Mouse (Mus musculus) CH12.LX (cell line): ENCODE results near the gene Casp7. TPM values are rescaled to one million over a fixed set of nuclear protein-coding genes. Genes with fewer than 3 reads are reported as not detected.

Source experiments
- DNase-seq: peaks from one replicate; pipeline ENCODE4 v3.0.0-alpha.2; 2013; ENCODE audit errors: extremely low read depth
- H3K27ac ChIP-seq: 2 replicates; pipeline ENCODE4 v1.5.1; 2012; ENCODE audit warnings: low read depth, mild to moderate bottlenecking, control low read depth, moderate library complexity; ENCODE audit not compliant: insufficient read depth
- H3K27me3 ChIP-seq: replicated peaks from 2 replicates; pipeline ENCODE3; 2012; ENCODE audit warnings: inconsistent platforms
- H3K36me3 ChIP-seq, 2 experiments: replicated peaks in 1 of 2; 2 replicates each; pipeline versions ENCODE3 to v1.6.1; 2012; ENCODE audit warnings: inconsistent platforms in 1 of 2, low read length in 1 of 2, mild to moderate bottlenecking in 1 of 2, mixed read lengths in 1 of 2, moderate library complexity in 1 of 2; ENCODE audit not compliant: control insufficient read depth in 1 of 2, insufficient read depth in 1 of 2
- H3K4me1 ChIP-seq, 2 experiments: 2 replicates each; pipeline ENCODE4 v1.6.1; 2012; ENCODE audit warnings: inconsistent platforms in 1 of 2, moderate library complexity in 1 of 2; ENCODE audit not compliant: insufficient read depth in 2 of 2, control insufficient read depth in 1 of 2
- H3K4me2 ChIP-seq: 2 replicates; pipeline ENCODE4 v1.6.1; 2012; ENCODE audit warnings: low read depth, mild to moderate bottlenecking, control low read depth; ENCODE audit not compliant: poor library complexity, insufficient read depth, severe bottlenecking
- H3K4me3 ChIP-seq, 3 experiments: fragments of 150-350 bp in 1 of 3; sonication (generic) in 1 of 3; replicated peaks in 1 of 3; 2 replicates each; pipeline versions ENCODE3 to v1.5.1; 2011 to 2012; ENCODE audit warnings: low read depth in 2 of 3, low read length in 2 of 3, mild to moderate bottlenecking in 2 of 3, moderate library complexity in 2 of 3, control low read depth in 1 of 3, improper control_type of control experiment in 1 of 3, inconsistent platforms in 1 of 3, mixed read lengths in 1 of 3; ENCODE audit not compliant: poor library complexity in 1 of 3
- H3K79me2 ChIP-seq: replicated peaks from 2 replicates; pipeline ENCODE4 v1.6.1; 2012; ENCODE audit warnings: mild to moderate bottlenecking, moderate library complexity; ENCODE audit not compliant: control insufficient read depth, poor library complexity, insufficient read depth, severe bottlenecking; ENCODE audit errors: extremely low read depth
- H3K9ac ChIP-seq: 2 replicates; pipeline ENCODE4 v1.6.1; 2012; ENCODE audit warnings: low read depth, mild to moderate bottlenecking, control low read depth, moderate library complexity; ENCODE audit not compliant: insufficient read depth
- H3K9me3 ChIP-seq: replicated peaks from 2 replicates; pipeline ENCODE3; 2012; ENCODE audit warnings: low read length, inconsistent platforms, mixed read lengths
- BHLHE40 ChIP-seq: IDR thresholded peaks from 2 replicates; pipeline ENCODE4 v1.6.1; 2011; ENCODE audit warnings: mild to moderate bottlenecking, low read depth, low read length, improper control_type of control experiment
- CHD1 ChIP-seq: IDR thresholded peaks from 2 replicates; pipeline ENCODE4 v1.6.1; 2012; ENCODE audit warnings: low read depth, low read length, improper control_type of control experiment, inconsistent platforms
- ELF1 ChIP-seq: IDR thresholded peaks from 2 replicates; pipeline ENCODE4 v1.6.1; 2014; ENCODE audit warnings: low read depth, mild to moderate bottlenecking, inconsistent platforms, low read length, improper control_type of control experiment
- ETS1 ChIP-seq: conservative IDR thresholded peaks from 2 replicates; pipeline ENCODE4 v1.6.1; 2012; ENCODE audit warnings: low read depth, mild to moderate bottlenecking, inconsistent platforms, low read length, improper control_type of control experiment, moderate library complexity
- GABPA ChIP-seq: IDR thresholded peaks from 2 replicates; pipeline ENCODE4 v1.6.1; 2012; ENCODE audit warnings: low read depth, low read length, improper control_type of control experiment, inconsistent platforms; ENCODE audit not compliant: insufficient replicate concordance
- HCFC1 ChIP-seq: IDR thresholded peaks from 2 replicates; pipeline ENCODE4 v1.6.1; 2012; ENCODE audit warnings: low read depth, mild to moderate bottlenecking, inconsistent platforms, low read length, improper control_type of control experiment
- IRF4 ChIP-seq: IDR thresholded peaks from 2 replicates; pipeline ENCODE4 v1.6.1; 2014; ENCODE audit warnings: low read depth, mild to moderate bottlenecking, inconsistent platforms, low read length, improper control_type of control experiment
- MAX ChIP-seq: IDR thresholded peaks from 2 replicates; pipeline ENCODE4 v1.6.1; 2011; ENCODE audit warnings: low read length, improper control_type of control experiment
- MXI1 ChIP-seq: IDR thresholded peaks from 2 replicates; pipeline ENCODE4 v1.6.1; 2011; ENCODE audit warnings: mild to moderate bottlenecking, low read depth, low read length, improper control_type of control experiment
- MYC ChIP-seq: IDR thresholded peaks from 2 replicates; pipeline ENCODE4 v1.6.1; 2011; ENCODE audit warnings: low read depth, mild to moderate bottlenecking, improper control_type of control experiment, low read length
- NELFE ChIP-seq: IDR thresholded peaks from 2 replicates; pipeline ENCODE4 v1.6.1; 2011; ENCODE audit warnings: low read depth, low read length, improper control_type of control experiment
- PAX5 ChIP-seq: IDR thresholded peaks from 2 replicates; pipeline ENCODE4 v1.6.1; 2012; ENCODE audit warnings: low read length, inconsistent platforms, mixed read lengths
- POLR2A ChIP-seq: IDR thresholded peaks from 2 replicates; pipeline ENCODE4 v1.6.1; 2011; ENCODE audit warnings: low read depth, mild to moderate bottlenecking, improper control_type of control experiment, low read length
- POLR2AphosphoS2 ChIP-seq: IDR thresholded peaks from 2 replicates; pipeline ENCODE4 v1.6.1; 2011; ENCODE audit warnings: low read depth, low read length, improper control_type of control experiment
- RAD21 ChIP-seq: IDR thresholded peaks from 2 replicates; pipeline ENCODE4 v1.6.1; 2011; ENCODE audit warnings: low read depth, mild to moderate bottlenecking, low read length, improper control_type of control experiment, moderate library complexity
- RCOR1 ChIP-seq: conservative IDR thresholded peaks from 2 replicates; pipeline ENCODE4 v1.6.1; 2012; ENCODE audit warnings: low read depth, mild to moderate bottlenecking, inconsistent platforms, low read length, improper control_type of control experiment
- ZKSCAN1 ChIP-seq: IDR thresholded peaks from 2 replicates; pipeline ENCODE4 v1.6.1; 2012; ENCODE audit warnings: low read depth, inconsistent platforms, low read length, improper control_type of control experiment, borderline replicate concordance
- ZNF384 ChIP-seq: IDR thresholded peaks from 2 replicates; pipeline ENCODE4 v1.6.1; 2012; ENCODE audit warnings: low read depth, low read length, improper control_type of control experiment, inconsistent platforms
- dilution Hi-C: fragments of 300-500 bp; cut with MboI; formaldehyde crosslinking; loops from 2 replicates; pipeline ENCODE4 v1.14.3; 2020; ENCODE audit warnings: low sequenced_read_pairs; ENCODE audit not compliant: extremely low pct_unique_long_range_greater_than_20kb, extremely low pct_ligation_motif_present
- in situ Hi-C: fragments of 300-500 bp; cut with MboI; formaldehyde crosslinking; loops from 3 replicates; pipeline ENCODE4 v1.14.3; 2019; ENCODE audit warnings: low sequenced_read_pairs, low pct_ligation_motif_present, low pct_unique_long_range_greater_than_20kb, mixed read lengths
- polyA plus RNA-seq: library from polyadenylated mRNA; unstranded; fragments of >175 nt; gene quantifications from 2 replicates; pipeline ENCODE4 v1.2.1, GENCODE M21; 2012; ENCODE audit warnings: low read depth; ENCODE audit not compliant: insufficient read length
- total RNA-seq, 2 experiments: library from RNA; depleted of rRNA; stranded (reverse); fragments of 300-350 nt in 1 of 2; fragments of >200 nt in 1 of 2; gene quantifications; 2 replicates each; pipeline ENCODE4 v1.2.3; 2012 to 2014

Gene Casp7
- total and polyA plus RNA-seq, 3 experiments: 6.3 to 11.8 (median 6.8) TPM

GRCm38 (mm10) chr19:56477253-56477652 is 80.3 kb downstream of the Casp7 start:
- H3K4me3 ChIP-seq: no peak overlapping the region
- dilution Hi-C loops (no loop called here), in situ Hi-C loops (no loop called here)
- no peak for TF ChIP-seq MXI1
- TF ChIP-seq POLR2A: no peak
- no peak for TF ChIP-seq HCFC1
- no peak for TF ChIP-seq ZKSCAN1
- TF ChIP-seq PAX5: no peak
- TF ChIP-seq ELF1: no peak
- no peak for TF ChIP-seq CHD1
- TF ChIP-seq GABPA: no peak
- no peak for TF ChIP-seq BHLHE40
- no peak overlapping the region for H3K4me2 ChIP-seq
- H3K9me3 ChIP-seq: no peaks in the 10 kb centered on the region
- H3K27me3 ChIP-seq: no peaks in the 10 kb centered on the region
- no peaks in the 10 kb centered on the region for H3K79me2 ChIP-seq
- no peak for DNase-seq
- no peak overlapping the region for H3K9ac ChIP-seq
- H3K4me1 ChIP-seq: peaks cover 0 to 8% of the 10 kb centered on the region in 2 experiments; a peak in 1 of 4 replicates
- H3K36me3 ChIP-seq: no peaks in the 10 kb centered on the region
- H3K27ac ChIP-seq: no peak overlapping the region

GRCm38 (mm10) chr19:56477832-56478231 is 80.9 kb downstream of the Casp7 start:
- no peaks in the 10 kb centered on the region for H3K9me3 ChIP-seq
- in situ Hi-C loops (no loop called here), dilution Hi-C loops (no loop called here)
- DNase-seq: no peak
- no peak overlapping the region for H3K9ac ChIP-seq
- no peak overlapping the region for H3K27ac ChIP-seq
- H3K27me3 ChIP-seq: no peaks in the 10 kb centered on the region
- H3K4me1 ChIP-seq: peaks cover 0 to 8% of the 10 kb centered on the region in 2 experiments; a peak in 1 of 4 replicates
- no peaks in the 10 kb centered on the region for H3K36me3 ChIP-seq
- no peak for TF ChIP-seq ZNF384
- no peak for TF ChIP-seq ETS1
- no peak for TF ChIP-seq ZKSCAN1
- no peak for TF ChIP-seq MYC
- TF ChIP-seq, all 38 proteins: peak for 0
- H3K4me2 ChIP-seq: no peak overlapping the region
- H3K4me3 ChIP-seq: no peak overlapping the region
- H3K79me2 ChIP-seq: no peaks in the 10 kb centered on the region

- no peak overlapping the region for H3K27ac ChIP-seq
- in situ Hi-C loops (no loop called here), dilution Hi-C loops (no loop called here)
- H3K36me3 ChIP-seq: no peaks in the 10 kb centered on the region
- peak overlapping the region; percentile 83 for H3K4me2 ChIP-seq
- no peak overlapping the region for H3K9ac ChIP-seq
- DNase-seq: no peak
- H3K27me3 ChIP-seq: peaks cover 2% of the 10 kb centered on the region
- H3K4me1 ChIP-seq: no peaks in the 10 kb centered on the region
- no peak for TF ChIP-seq MAX
- TF ChIP-seq RAD21: no peak
- TF ChIP-seq NELFE: no peak
- no peak for TF ChIP-seq IRF4
- no peak for TF ChIP-seq RCOR1
- TF ChIP-seq ELF1: no peak
- no peak for TF ChIP-seq POLR2AphosphoS2
- H3K9me3 ChIP-seq: no peaks in the 10 kb centered on the region
- H3K4me3 ChIP-seq: no peak overlapping the region
- no peaks in the 10 kb centered on the region for H3K79me2 ChIP-seq
These were observed 87.9 kb downstream of the Casp7 start for GRCm38 (mm10) chr19:56484630-56485375.
